Mouse (Mus musculus) layer of hippocampus, adult 2 months (tissue): ENCODE measurements around the gene Nckap1. TPM values are rescaled to one million over a fixed set of nuclear protein-coding genes. Genes with fewer than 3 reads are reported as not detected.

Experiments
- DNase-seq, 2 experiments: peaks; one replicate each; pipeline ENCODE4 v3.0.0; 2022; ENCODE audit warnings: low spot score in 2 of 2
- H3K27ac ChIP-seq: fragments of 200-600 bp; 2 replicates; pipeline ENCODE4 v1.8.1; 2022
- H3K4me3 ChIP-seq: fragments of 200-600 bp; 2 replicates; pipeline ENCODE4 v1.8.1; 2022; ENCODE audit warnings: mild to moderate bottlenecking
- CTCF ChIP-seq: fragments of 200-600 bp; conservative IDR thresholded peaks from 2 replicates; pipeline ENCODE4 v1.8.1; 2022; ENCODE audit warnings: antibody characterized with exemption, mild to moderate bottlenecking, moderate library complexity
- long read RNA-seq, 2 experiments: library from polyadenylated mRNA; stranded (forward); transcript quantifications; one replicate each; pipeline ENCODE4 v2.0.0; 2021; ENCODE audit warnings: borderline mapping rate in 2 of 2
- total RNA-seq, 2 experiments: library from RNA; stranded (reverse); gene quantifications; 2 replicates each; pipeline ENCODE4 v1.2.3; 2021

Gene Nckap1
- total RNA-seq: 100 to 1,000 TPM; 541 to 558 TPM
- long read RNA-seq, experiment 1, full-length matches to known transcripts: 260 of 326 reads
- long read RNA-seq, experiment 1, partial matches to known transcripts: 20 of 326 reads
- long read RNA-seq, experiment 1, other reads (novel, unspliced or antisense): 46 of 326 reads
- long read RNA-seq, experiment 2, full-length matches to known transcripts: 403 of 506 reads
- long read RNA-seq, experiment 2, partial matches to known transcripts: 52 of 506 reads
- long read RNA-seq, experiment 2, other reads (novel, unspliced or antisense): 51 of 506 reads

- DNase-seq: peak; percentile 83 to 89
- Histone ChIP-seq H3K4me3 (peak within 1 kb of the TSS; percentile 82), H3K27ac (peak within 1 kb of the TSS; percentile 97)
- TF ChIP-seq CTCF: peak; percentile 86
Measured at GRCm38 (mm10) chr2:80581043-80581711, at the start of gene Nckap1. TSS of gene Nckap1 (minus strand) at chr2:80581380.

- Histone ChIP-seq H3K4me3 (no peak overlapping the region), H3K27ac (peak overlapping the region; percentile 59)
- no peak for TF ChIP-seq CTCF
- peak in 1 of 2 experiments; percentile 50 for DNase-seq
Measured at GRCm38 (mm10) chr2:80624523-80624922, 43.3 kb upstream of the Nckap1 start.

- Histone ChIP-seq H3K27ac (peak overlapping the region; percentile 59; the same call in 1 of the 2 replicates), H3K4me3 (no peak overlapping the region)
- DNase-seq: no peak
- no peak for TF ChIP-seq CTCF
Measured at GRCm38 (mm10) chr2:80621921-80622320, 40.7 kb upstream of the Nckap1 start.

- TF ChIP-seq CTCF: no peak
- peak overlapping the region; percentile 19; the same call in 1 of the 2 replicates for H3K27ac ChIP-seq
- no peak for DNase-seq
- no peak overlapping the region for H3K4me3 ChIP-seq
Measured at GRCm38 (mm10) chr2:80618991-80619390, 37.8 kb upstream of the Nckap1 start.

GRCm38 (mm10) chr2:80616854-80617737 is 35.9 kb upstream of the Nckap1 start, which contains the start of the genes Dusp19 and Nup35:
TSS of gene Dusp19 (plus strand) at chr2:80617045.
TSS of gene Nup35 (plus strand) at chr2:80617236.
- peak within 1 kb of the TSS; percentile 65 for H3K4me3 ChIP-seq
- peak within 1 kb of the TSS; percentile 94 for H3K27ac ChIP-seq
- no peak for TF ChIP-seq CTCF
- peak; percentile 94 to 95 for DNase-seq

GRCm38 (mm10) chr2:80612796-80613195 is 31.6 kb upstream of the Nckap1 start:
- DNase-seq: peak; percentile 66 to 70
- Histone ChIP-seq H3K4me3 (no peak overlapping the region), H3K27ac (peak overlapping the region; percentile 84)
- TF ChIP-seq CTCF: no peak

- peak in 1 of 2 experiments; percentile 18 for DNase-seq
- TF ChIP-seq CTCF: no peak
- H3K4me3 ChIP-seq: no peak overlapping the region
- H3K27ac ChIP-seq: peak overlapping the region; percentile 84
Measured at GRCm38 (mm10) chr2:80612286-80612685, 31.1 kb upstream of the Nckap1 start.

- no peak overlapping the region for H3K4me3 ChIP-seq
- H3K27ac ChIP-seq: peak overlapping the region; percentile 84
- peak; percentile 42 to 44 for DNase-seq
- no peak for TF ChIP-seq CTCF
Measured at GRCm38 (mm10) chr2:80603771-80604426, 22.7 kb upstream of the Nckap1 start.

GRCm38 (mm10) chr2:80602756-80603155 is 21.6 kb upstream of the Nckap1 start:
- Histone ChIP-seq H3K27ac (peak overlapping the region; percentile 84; the same call in 1 of the 2 replicates), H3K4me3 (no peak overlapping the region)
- DNase-seq: no peak
- TF ChIP-seq CTCF: no peak

GRCm38 (mm10) chr2:80600611-80601010 is 19.4 kb upstream of the Nckap1 start:
- Histone ChIP-seq H3K4me3 (no peak overlapping the region), H3K27ac (peak overlapping the region; percentile 91)
- no peak for DNase-seq
- TF ChIP-seq CTCF: no peak

GRCm38 (mm10) chr2:80599850-80600249 is 18.7 kb upstream of the Nckap1 start:
- TF ChIP-seq CTCF: no peak
- peak in 1 of 2 experiments; percentile 50 for DNase-seq
- Histone ChIP-seq H3K4me3 (no peak overlapping the region), H3K27ac (peak overlapping the region; percentile 91)

GRCm38 (mm10) chr2:80596960-80597359 is 15.8 kb upstream of the Nckap1 start:
- peak overlapping the region; percentile 91 for H3K27ac ChIP-seq
- H3K4me3 ChIP-seq: no peak overlapping the region
- DNase-seq: peak in 1 of 2 experiments; percentile 48
- no peak; the same call in 1 of the 2 replicates for TF ChIP-seq CTCF
